Mouse (Mus musculus): Measurements from ENCODE around the gene Hoxb7. TPM values are rescaled to one million over a fixed set of nuclear protein-coding genes. Genes with fewer than 3 reads are reported as not detected.

Gene Hoxb7
- polyA plus RNA-seq, 1 experiment from 2014 or later: 0.24 TPM

DNA sequence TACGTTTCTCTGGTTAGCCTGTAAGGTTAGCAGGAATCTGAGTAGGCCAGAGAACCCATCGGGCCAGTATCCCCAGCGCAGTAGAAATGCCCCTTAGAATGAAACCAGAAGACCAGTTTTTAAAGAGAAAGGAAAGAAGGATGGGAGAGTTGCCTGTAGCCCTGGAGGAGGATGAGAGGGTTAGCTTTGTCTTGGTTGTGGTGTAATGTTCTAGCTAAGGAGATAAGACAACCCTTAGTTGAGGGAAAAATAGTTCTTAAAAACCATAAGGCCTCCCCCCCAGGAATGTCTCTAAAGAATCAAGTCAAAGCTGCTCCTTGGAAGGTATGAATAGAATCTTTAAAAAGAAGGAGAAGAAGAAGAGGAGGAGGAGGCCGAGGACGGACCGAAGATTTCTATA is 36.3 kb downstream of the Hoxb7 start:
- Histone ChIP-seq H3K4me2 (no peak overlapping the region), H3K27ac (replicated peaks) (no peak overlapping the region), H3K36me3 (replicated peaks) (no peaks in the 10 kb centered on the region), H3K9ac (no peak overlapping the region), H3K27me3 (peaks cover 99% of the 10 kb centered on the region), H3K9me3 (replicated peaks) (no peaks in the 10 kb centered on the region), H3K4me3 (replicated peaks) (no peak overlapping the region), H3K4me1 (replicated peaks) (no peaks in the 10 kb centered on the region; the same call in 1 of the 2 replicates)
- no peak for ATAC-seq (ENCODE audit: insufficient read depth)
- WGBS (ENCODE audit: insufficient replicate concordance): 45% methylated on average over 6 of the region's 6 CpGs

DNA sequence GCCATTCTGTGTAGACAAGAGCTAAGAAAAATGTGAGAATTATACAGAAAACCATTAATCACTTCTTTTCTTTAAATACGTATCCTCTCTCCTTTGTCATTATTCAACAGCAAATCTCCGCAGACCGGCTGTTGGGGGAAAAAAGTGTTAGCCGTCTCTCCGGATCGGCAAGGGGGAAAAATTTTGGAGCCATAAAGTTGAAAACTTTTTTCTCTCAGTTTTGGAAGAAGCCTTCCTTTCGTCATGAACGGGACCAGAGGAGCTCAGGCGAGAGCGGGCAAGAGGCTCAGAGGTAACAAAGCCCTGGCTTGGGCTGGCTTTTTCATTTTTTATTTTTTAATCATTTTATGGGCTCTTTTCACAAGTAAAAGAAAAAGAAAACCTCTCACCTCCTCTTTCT is 36.7 kb downstream of the Hoxb7 start, which contains the start of gene Hoxb3:
TSS of gene Hoxb3 (plus strand) at position 173 of the 400 bp plus-strand sequence.
- no peaks in the 10 kb centered on the region for H3K9me3 ChIP-seq (replicated peaks)
- 44% methylated on average over 10 of the region's 10 CpGs for WGBS (ENCODE audit: insufficient replicate concordance)
- peaks cover 99% of the 10 kb centered on the region for H3K27me3 ChIP-seq
- H3K4me2 ChIP-seq: no peak within 1 kb of the TSS
- H3K4me1 ChIP-seq (replicated peaks): no peaks in the 10 kb centered on the region; the same call in 1 of the 2 replicates
- no peak within 1 kb of the TSS for H3K9ac ChIP-seq
- no peak for ATAC-seq (ENCODE audit: insufficient read depth)
- H3K27ac ChIP-seq (replicated peaks): no peak within 1 kb of the TSS
- H3K36me3 ChIP-seq (replicated peaks): no peaks in the 10 kb centered on the region
- no peak within 1 kb of the TSS for H3K4me3 ChIP-seq (replicated peaks)

DNA sequence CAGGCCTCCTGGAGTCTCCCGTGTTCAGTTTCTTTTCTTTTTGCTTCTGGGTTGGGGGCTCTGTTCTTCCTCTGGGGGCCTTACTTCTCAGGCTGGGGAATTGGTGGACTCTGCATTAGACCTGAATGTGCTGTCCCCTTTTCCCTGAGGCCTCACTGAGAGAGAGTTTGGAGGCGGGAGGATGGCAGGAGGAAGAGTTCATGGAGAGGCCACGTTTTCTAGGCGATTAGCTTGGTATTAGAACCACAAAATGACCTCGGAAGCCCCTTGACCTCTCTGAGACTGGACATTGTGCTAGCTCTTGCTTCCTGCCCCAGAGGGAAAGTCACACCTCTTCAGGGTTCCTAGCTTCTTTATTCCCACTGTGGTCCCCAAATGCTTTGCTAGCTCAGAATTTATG is 37.7 kb downstream of the Hoxb7 start:
- Histone ChIP-seq H3K9ac (no peak overlapping the region), H3K4me3 (replicated peaks) (no peak overlapping the region), H3K36me3 (replicated peaks) (no peaks in the 10 kb centered on the region), H3K9me3 (replicated peaks) (no peaks in the 10 kb centered on the region), H3K4me2 (no peak overlapping the region), H3K27me3 (peaks cover 99% of the 10 kb centered on the region), H3K27ac (replicated peaks) (no peak overlapping the region), H3K4me1 (replicated peaks) (no peaks in the 10 kb centered on the region; the same call in 1 of the 2 replicates)
- 26% methylated on average over 5 of the region's 5 CpGs for WGBS (ENCODE audit: insufficient replicate concordance)
- no peak for ATAC-seq (ENCODE audit: insufficient read depth)

DNA sequence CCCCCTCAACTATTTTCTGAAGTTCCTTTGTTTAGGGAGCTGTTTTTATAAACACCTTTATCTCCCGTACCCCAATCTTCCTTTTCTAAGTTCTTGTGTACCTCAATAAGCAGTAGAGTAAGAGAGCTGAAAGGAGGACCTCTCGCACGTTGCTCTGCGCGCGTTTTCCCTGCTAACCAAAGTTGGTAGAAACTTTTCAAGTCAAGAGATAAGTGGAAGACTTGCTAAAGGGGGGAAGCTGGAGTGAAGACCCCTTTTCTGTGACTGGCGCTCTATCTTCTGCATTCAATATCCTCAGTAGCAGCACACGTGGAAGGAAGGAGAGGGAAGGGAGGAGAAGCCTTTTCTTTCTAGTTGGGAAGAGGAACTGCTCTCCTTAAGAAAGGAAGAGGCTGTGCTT is 38.5 kb downstream of the Hoxb7 start:
- H3K4me2 ChIP-seq: no peak overlapping the region
- H3K4me1 ChIP-seq (replicated peaks): no peaks in the 10 kb centered on the region; the same call in 1 of the 2 replicates
- ATAC-seq (ENCODE audit: insufficient read depth): no peak
- H3K4me3 ChIP-seq (replicated peaks): no peak overlapping the region
- no peak overlapping the region for H3K9ac ChIP-seq
- no peak overlapping the region for H3K27ac ChIP-seq (replicated peaks)
- 29% methylated on average over 8 of the region's 8 CpGs for WGBS (ENCODE audit: insufficient replicate concordance)
- H3K27me3 ChIP-seq: peaks cover 98% of the 10 kb centered on the region
- no peaks in the 10 kb centered on the region for H3K9me3 ChIP-seq (replicated peaks)
- H3K36me3 ChIP-seq (replicated peaks): no peaks in the 10 kb centered on the region

DNA sequence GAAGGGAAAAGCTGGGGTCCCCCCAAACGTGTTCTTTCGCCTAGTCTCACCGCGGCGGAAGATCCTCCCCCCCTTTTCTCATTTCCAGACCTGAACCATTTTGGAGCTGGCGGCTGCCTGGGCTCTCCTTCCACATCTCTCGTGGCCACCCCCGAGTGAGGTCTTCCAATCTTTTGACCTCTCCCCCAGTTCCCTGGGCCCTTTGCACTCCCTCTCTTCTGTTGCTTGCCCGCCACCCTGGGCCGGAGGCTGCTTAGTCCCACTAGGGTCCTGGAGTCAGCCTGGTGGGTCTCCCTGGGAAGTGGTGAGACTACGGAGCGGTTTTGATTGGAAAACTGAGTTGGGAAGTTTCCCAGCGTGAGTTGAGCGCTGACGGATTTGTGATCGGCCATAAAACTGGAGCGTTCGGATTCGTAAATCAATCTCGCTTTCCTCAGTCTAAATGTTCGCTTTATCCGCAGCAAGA is 39.4 kb downstream of the Hoxb7 start:
- Histone ChIP-seq H3K36me3 (replicated peaks) (no peaks in the 10 kb centered on the region), H3K27ac (replicated peaks) (no peak overlapping the region), H3K4me2 (no peak overlapping the region), H3K4me1 (replicated peaks) (no peaks in the 10 kb centered on the region), H3K9me3 (replicated peaks) (no peaks in the 10 kb centered on the region), H3K27me3 (peaks cover 98% of the 10 kb centered on the region), H3K9ac (no peak overlapping the region), H3K4me3 (replicated peaks) (no peak overlapping the region)
- ATAC-seq (ENCODE audit: insufficient read depth): no peak
- WGBS (ENCODE audit: insufficient replicate concordance): 39% methylated on average over 22 of the region's 22 CpGs

DNA sequence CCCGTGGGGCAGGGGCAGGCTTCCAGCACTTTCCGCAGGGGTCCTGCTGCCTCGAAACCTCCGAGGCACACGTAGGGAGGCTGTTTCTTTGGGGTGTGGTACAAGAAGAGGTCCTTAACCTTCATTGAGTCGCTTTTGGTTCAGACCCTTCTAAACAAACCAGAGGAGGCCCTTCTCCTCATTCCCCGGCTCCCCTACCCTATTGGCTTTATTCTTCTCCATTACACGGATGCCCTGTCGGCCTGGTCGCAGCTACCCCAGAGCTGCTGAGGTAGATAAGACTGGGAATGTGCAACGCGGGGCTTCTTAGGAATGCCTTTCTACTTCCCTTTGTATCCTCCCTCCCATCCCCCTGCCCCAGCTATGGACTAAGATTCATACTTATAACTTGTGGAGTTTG is 40.3 kb downstream of the Hoxb7 start:
- no peak overlapping the region for H3K4me2 ChIP-seq
- H3K27ac ChIP-seq (replicated peaks): no peak overlapping the region
- no peaks in the 10 kb centered on the region for H3K36me3 ChIP-seq (replicated peaks)
- 48% methylated on average over 12 of the region's 12 CpGs for WGBS (ENCODE audit: insufficient replicate concordance)
- H3K4me1 ChIP-seq (replicated peaks): no peaks in the 10 kb centered on the region
- no peak for ATAC-seq (ENCODE audit: insufficient read depth)
- H3K27me3 ChIP-seq: peaks cover 99% of the 10 kb centered on the region
- H3K4me3 ChIP-seq (replicated peaks): no peak overlapping the region
- H3K9me3 ChIP-seq (replicated peaks): no peaks in the 10 kb centered on the region
- no peak overlapping the region for H3K9ac ChIP-seq

DNA sequence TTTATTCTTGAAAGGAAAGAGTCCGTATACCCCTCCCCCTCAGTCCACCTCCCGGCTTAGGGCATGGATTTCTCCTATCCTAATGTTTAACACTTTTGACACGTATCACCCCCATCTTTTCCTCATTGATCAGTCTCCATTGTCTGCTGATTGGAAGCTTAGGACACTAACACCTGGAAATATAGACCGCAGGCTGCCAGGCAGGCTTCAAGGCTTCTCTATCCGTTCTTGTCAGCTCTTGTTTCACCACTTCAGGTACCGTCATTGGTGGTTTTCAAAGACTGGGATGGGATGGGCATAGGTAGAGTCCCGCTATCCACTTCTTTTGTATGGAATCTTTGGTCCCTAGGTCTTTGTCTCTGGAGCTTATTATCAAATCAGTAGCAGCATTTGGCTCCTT is 40.7 kb downstream of the Hoxb7 start:
- no peak for ATAC-seq (ENCODE audit: insufficient read depth)
- Histone ChIP-seq H3K9ac (no peak overlapping the region), H3K27me3 (peaks cover 99% of the 10 kb centered on the region), H3K36me3 (replicated peaks) (no peaks in the 10 kb centered on the region), H3K4me2 (no peak overlapping the region), H3K9me3 (replicated peaks) (no peaks in the 10 kb centered on the region), H3K4me3 (replicated peaks) (no peak overlapping the region), H3K27ac (replicated peaks) (no peak overlapping the region), H3K4me1 (replicated peaks) (no peaks in the 10 kb centered on the region)
- WGBS (ENCODE audit: insufficient replicate concordance): 40% methylated on average over 7 of the region's 7 CpGs

DNA sequence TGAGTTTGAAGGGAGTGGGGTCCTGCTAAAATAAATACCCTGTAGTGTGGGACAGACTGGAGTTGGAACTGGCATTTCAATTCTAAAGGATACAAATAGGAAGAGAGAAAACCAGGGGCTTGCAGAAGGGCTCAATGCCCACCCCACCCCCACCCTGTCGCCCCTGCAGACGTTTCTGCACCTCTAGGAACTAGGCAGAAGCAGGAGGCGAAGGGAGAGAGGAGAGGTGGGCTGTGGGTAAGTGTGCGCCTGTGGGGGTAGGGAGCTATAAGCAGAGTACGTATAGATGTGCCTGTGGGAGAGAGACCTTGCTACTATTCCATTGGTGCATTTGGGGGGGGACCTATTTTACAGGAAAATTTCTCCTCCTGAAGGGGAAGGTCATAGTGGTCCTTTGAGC is 41.3 kb downstream of the Hoxb7 start:
- Histone ChIP-seq H3K4me3 (replicated peaks) (no peak overlapping the region), H3K9me3 (replicated peaks) (no peaks in the 10 kb centered on the region), H3K4me1 (replicated peaks) (no peaks in the 10 kb centered on the region), H3K27ac (replicated peaks) (no peak overlapping the region), H3K27me3 (peaks cover 99% of the 10 kb centered on the region), H3K4me2 (no peak overlapping the region), H3K36me3 (replicated peaks) (no peaks in the 10 kb centered on the region), H3K9ac (no peak overlapping the region)
- WGBS (ENCODE audit: insufficient replicate concordance): 24% methylated on average over 5 of the region's 5 CpGs
- ATAC-seq (ENCODE audit: insufficient read depth): no peak

DNA sequence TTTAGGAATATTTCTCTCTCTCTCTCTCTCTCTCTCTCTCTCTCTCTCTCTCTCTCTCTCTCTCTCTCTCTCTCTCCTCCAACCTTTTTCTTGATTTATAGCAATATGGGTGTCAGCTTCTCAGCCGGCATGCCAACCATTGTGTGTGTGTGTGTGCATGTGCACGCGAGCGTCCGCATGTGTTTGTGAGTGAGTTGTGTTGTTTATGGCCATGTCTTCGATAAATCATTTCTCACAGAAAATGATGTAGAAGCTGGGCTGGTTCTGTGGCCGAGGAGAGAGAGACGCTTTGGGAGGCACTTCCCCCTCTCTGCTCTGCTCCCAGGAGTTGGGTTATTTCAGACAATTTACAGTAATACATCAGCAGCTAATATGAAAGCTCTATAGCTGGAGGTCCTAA is 42.2 kb downstream of the Hoxb7 start:
- Histone ChIP-seq H3K27me3 (peaks cover 99% of the 10 kb centered on the region), H3K36me3 (replicated peaks) (no peaks in the 10 kb centered on the region), H3K9ac (no peak overlapping the region), H3K4me3 (replicated peaks) (no peak overlapping the region), H3K27ac (replicated peaks) (no peak overlapping the region), H3K4me1 (replicated peaks) (no peaks in the 10 kb centered on the region), H3K9me3 (replicated peaks) (no peaks in the 10 kb centered on the region), H3K4me2 (no peak overlapping the region)
- 41% methylated on average over 8 of the region's 8 CpGs for WGBS (ENCODE audit: insufficient replicate concordance)
- ATAC-seq (ENCODE audit: insufficient read depth): no peak

DNA sequence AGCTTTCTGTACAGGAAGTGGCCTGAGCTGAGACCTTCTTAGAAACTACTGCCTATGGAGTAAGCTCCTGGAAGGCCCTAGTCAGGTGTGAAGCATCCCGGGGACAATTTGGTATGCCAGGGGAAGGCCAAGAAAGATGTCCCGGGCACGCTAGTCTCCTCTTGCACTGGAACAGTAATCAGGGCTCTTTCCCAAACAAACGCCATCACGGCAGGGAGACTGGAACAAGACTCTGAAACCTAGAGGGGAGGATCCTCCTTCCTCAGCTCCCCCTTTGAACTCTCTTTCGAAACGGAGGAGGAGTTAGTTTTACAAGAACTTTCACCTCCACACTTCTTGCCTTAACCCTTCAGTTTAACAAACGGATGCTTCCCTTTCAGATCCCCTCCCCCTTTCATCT is 45.7 kb downstream of the Hoxb7 start:
- H3K4me2 ChIP-seq: no peak overlapping the region
- no peaks in the 10 kb centered on the region for H3K4me1 ChIP-seq (replicated peaks)
- H3K36me3 ChIP-seq (replicated peaks): no peaks in the 10 kb centered on the region
- no peak overlapping the region for H3K4me3 ChIP-seq (replicated peaks)
- ATAC-seq (ENCODE audit: insufficient read depth): no peak
- no peak overlapping the region for H3K27ac ChIP-seq (replicated peaks)
- no peaks in the 10 kb centered on the region for H3K9me3 ChIP-seq (replicated peaks)
- WGBS (ENCODE audit: insufficient replicate concordance): 12% methylated on average over 8 of the region's 8 CpGs
- H3K27me3 ChIP-seq: peaks cover 99% of the 10 kb centered on the region
- no peak overlapping the region for H3K9ac ChIP-seq

DNA sequence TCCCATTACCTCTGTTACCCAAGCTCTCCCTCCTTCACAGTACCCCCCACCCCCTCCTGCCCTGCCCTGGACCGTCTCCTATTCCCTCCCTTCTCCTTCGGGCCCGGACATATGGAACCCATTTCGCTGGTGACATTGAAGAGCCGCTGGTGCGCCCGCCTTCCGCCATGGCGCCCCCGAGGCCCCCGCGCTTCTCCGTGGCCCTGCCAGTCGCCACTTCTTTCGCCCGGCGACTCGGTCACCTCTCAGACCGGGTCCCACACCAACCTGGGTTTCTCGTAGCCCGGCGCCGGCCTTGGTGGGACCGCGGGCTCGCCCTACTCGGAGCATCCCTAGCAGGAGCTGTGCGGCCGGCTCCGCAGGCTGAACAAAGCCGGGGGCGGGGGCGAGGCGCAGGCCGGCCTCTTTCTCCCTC is 46.2 kb downstream of the Hoxb7 start:
- H3K4me3 ChIP-seq (replicated peaks): peak overlapping the region; percentile 14
- peaks cover 99% of the 10 kb centered on the region for H3K27me3 ChIP-seq
- 8% methylated on average over 35 of the region's 35 CpGs for WGBS (ENCODE audit: insufficient replicate concordance)
- no peaks in the 10 kb centered on the region for H3K4me1 ChIP-seq (replicated peaks)
- H3K9me3 ChIP-seq (replicated peaks): no peaks in the 10 kb centered on the region
- ATAC-seq (ENCODE audit: insufficient read depth): no peak
- H3K27ac ChIP-seq (replicated peaks): no peak overlapping the region
- H3K4me2 ChIP-seq: peak overlapping the region; percentile 33
- H3K9ac ChIP-seq: no peak overlapping the region
- H3K36me3 ChIP-seq (replicated peaks): no peaks in the 10 kb centered on the region

Measured in liver, embryonic 15.5 days (tissue).